Mouse (Mus musculus) heart, embryonic 15.5 days (tissue): ENCODE results near the gene Nacc2. TPM values are rescaled to one million over a fixed set of nuclear protein-coding genes. Genes with fewer than 3 reads are reported as not detected.

ENCODE experiments used
- ATAC-seq: fragments of 200-750 bp; cut with Nextera tagmentation; replicated peaks from 2 replicates; pipeline ENCODE4 v1.8.0; 2017; ENCODE audit warnings: low read depth, moderate TSS enrichment; ENCODE audit not compliant: insufficient number of reproducible peaks, insufficient read depth, low FRiP score
- H3K27ac ChIP-seq: fragments of 300-500 bp; sonication (generic); 2 replicates; pipeline ENCODE4 v1.5.1; 2015; ENCODE audit warnings: mild to moderate bottlenecking, inconsistent platforms
- H3K27me3 ChIP-seq: fragments of 300-500 bp; sonication (generic); 2 replicates; pipeline ENCODE4 v1.6.1; 2015; ENCODE audit warnings: inconsistent platforms
- H3K36me3 ChIP-seq: fragments of 300-500 bp; sonication (generic); 2 replicates; pipeline ENCODE4 v1.6.1; 2015; ENCODE audit warnings: mild to moderate bottlenecking, inconsistent platforms
- H3K4me1 ChIP-seq: fragments of 300-500 bp; sonication (generic); replicated peaks from 2 replicates; pipeline ENCODE4 v1.6.1; 2015; ENCODE audit warnings: inconsistent platforms
- H3K4me2 ChIP-seq: fragments of 300-500 bp; sonication (generic); 2 replicates; pipeline ENCODE4 v1.6.1; 2015; ENCODE audit warnings: inconsistent platforms, mild to moderate bottlenecking, moderate library complexity
- H3K4me3 ChIP-seq: fragments of 300-500 bp; sonication (generic); 2 replicates; pipeline ENCODE4 v1.5.1; 2015; ENCODE audit warnings: mild to moderate bottlenecking, inconsistent platforms
- H3K9ac ChIP-seq: fragments of 300-500 bp; sonication (generic); 2 replicates; pipeline ENCODE4 v1.6.1; 2015; ENCODE audit warnings: mild to moderate bottlenecking, inconsistent platforms
- H3K9me3 ChIP-seq: fragments of 300-500 bp; sonication (generic); replicated peaks from 2 replicates; pipeline ENCODE4 v1.6.1; 2016; ENCODE audit warnings: inconsistent platforms
- WGBS: fragments of 180-500 bp; shearing (Covaris S2); methylation state at CpG from one replicate; pipeline ENCODE4 v1.1.7; 2015; ENCODE audit warnings: mixed read lengths; 5-methylcytosine and 5-hydroxymethylcytosine counted together
- polyA plus RNA-seq: library from polyadenylated mRNA; unstranded; fragments of >200 nt; fragmentation: Nextera tagmentation; extraction: Ambion mirVana; gene quantifications from 2 replicates; pipeline ENCODE4 v1.2.1, GENCODE M21; 2015

The Nacc2 gene
- polyA plus RNA-seq, 1 experiment from 2014 or later: 5.2 TPM

DNA sequence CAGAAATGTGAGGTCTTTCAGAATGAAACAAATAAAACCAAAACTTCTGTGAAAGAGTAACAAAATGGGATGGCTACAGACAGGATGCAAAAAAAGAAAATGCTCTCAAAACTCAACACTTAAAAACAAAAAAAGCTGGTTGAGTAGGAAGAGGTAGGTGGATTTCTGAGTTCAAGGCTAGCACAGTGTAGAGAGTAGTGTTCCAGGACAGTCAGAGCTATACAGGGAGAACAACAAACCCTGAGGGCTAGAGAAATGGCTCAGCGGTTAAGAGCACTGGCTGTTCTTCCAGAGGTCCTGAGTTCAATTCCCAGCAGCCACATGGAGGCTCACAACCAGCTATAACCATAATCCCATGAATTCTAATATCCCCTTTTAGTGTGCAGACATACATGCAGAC, 54.4 kb downstream of the Nacc2 start:
- no peak overlapping the region for H3K27ac ChIP-seq
- no peak for ATAC-seq
- 86% methylated on average over 1 of the region's 1 CpGs for WGBS

GRCm38 (mm10) chr2:26068175-26068574, 54.8 kb downstream of the Nacc2 start:
- no peak overlapping the region for H3K9ac ChIP-seq
- H3K36me3 ChIP-seq: no peaks in the 10 kb centered on the region
- peaks cover 11% of the 10 kb centered on the region for H3K4me1 ChIP-seq
- no peak for ATAC-seq
- H3K27ac ChIP-seq: no peak overlapping the region
- H3K27me3 ChIP-seq: no peaks in the 10 kb centered on the region
- no peaks in the 10 kb centered on the region for H3K9me3 ChIP-seq
- no peak overlapping the region for H3K4me3 ChIP-seq
- WGBS: 69% methylated on average over 7 of the region's 7 CpGs
- H3K4me2 ChIP-seq: no peak overlapping the region

More for the DNA sequence above, 54.4 kb downstream of the Nacc2 start:
- Histone ChIP-seq H3K27me3 (no peaks in the 10 kb centered on the region), H3K4me2 (no peak overlapping the region), H3K36me3 (no peaks in the 10 kb centered on the region), H3K4me3 (no peak overlapping the region), H3K9ac (no peak overlapping the region), H3K9me3 (no peaks in the 10 kb centered on the region), H3K4me1 (peaks cover 11% of the 10 kb centered on the region)

DNA sequence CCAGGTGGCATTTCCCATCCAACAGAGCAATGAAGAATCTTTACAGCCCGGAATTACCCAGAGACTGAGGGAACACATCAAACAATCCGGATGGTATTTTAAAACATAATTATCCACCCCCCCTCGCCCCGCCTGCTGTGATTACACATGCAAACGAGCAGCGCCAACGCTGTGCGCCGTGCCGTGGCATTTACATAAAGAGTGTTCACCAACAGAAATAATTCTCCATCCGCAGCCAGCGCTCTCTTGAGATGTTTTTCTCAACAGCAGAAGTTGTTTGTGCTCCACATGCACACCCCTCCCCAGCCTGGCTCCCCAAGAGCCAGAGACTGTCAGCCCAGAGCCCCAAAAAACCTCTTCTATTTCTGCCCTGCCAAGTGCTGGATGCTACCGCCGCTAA, 56.5 kb downstream of the Nacc2 start:
- Histone ChIP-seq H3K4me2 (no peak overlapping the region), H3K4me1 (peaks cover 11% of the 10 kb centered on the region), H3K9ac (no peak overlapping the region), H3K9me3 (no peaks in the 10 kb centered on the region), H3K27me3 (no peaks in the 10 kb centered on the region), H3K36me3 (no peaks in the 10 kb centered on the region), H3K4me3 (no peak overlapping the region), H3K27ac (no peak overlapping the region)
- 80% methylated on average over 14 of the region's 14 CpGs for WGBS
- ATAC-seq: no peak

GRCm38 (mm10) chr2:26062742-26063427, 60.1 kb downstream of the Nacc2 start:
- WGBS: 70% methylated on average over 13 of the region's 13 CpGs
- no peak overlapping the region for H3K27ac ChIP-seq
- no peak overlapping the region for H3K4me2 ChIP-seq
- H3K27me3 ChIP-seq: no peaks in the 10 kb centered on the region
- no peaks in the 10 kb centered on the region for H3K36me3 ChIP-seq
- H3K9me3 ChIP-seq: no peaks in the 10 kb centered on the region
- no peak overlapping the region for H3K4me3 ChIP-seq
- no peak overlapping the region for H3K9ac ChIP-seq
- no peak for ATAC-seq
- peaks cover 10% of the 10 kb centered on the region for H3K4me1 ChIP-seq

DNA sequence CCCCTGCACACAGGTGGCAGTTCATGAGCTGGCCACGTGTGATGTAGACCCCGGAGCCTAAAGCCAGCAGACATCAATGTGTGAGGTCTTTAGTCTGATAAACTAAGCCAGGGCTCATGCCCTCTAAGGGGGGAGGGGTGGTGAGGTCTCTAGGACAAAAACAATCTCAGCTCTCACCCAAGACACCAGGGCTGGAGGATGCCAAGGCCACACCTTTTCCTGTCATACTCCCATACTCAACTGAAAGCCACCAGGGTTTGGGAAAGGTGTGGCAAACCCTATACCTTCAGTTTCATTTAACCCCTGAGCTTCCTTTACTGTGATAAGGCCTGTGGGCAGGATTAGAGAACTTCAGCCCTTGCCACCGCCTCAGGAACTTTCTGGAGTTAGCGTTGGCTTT, 60.8 kb downstream of the Nacc2 start:
- no peak overlapping the region for H3K9ac ChIP-seq
- H3K9me3 ChIP-seq: no peaks in the 10 kb centered on the region
- peaks cover 6% of the 10 kb centered on the region for H3K4me1 ChIP-seq

DNA sequence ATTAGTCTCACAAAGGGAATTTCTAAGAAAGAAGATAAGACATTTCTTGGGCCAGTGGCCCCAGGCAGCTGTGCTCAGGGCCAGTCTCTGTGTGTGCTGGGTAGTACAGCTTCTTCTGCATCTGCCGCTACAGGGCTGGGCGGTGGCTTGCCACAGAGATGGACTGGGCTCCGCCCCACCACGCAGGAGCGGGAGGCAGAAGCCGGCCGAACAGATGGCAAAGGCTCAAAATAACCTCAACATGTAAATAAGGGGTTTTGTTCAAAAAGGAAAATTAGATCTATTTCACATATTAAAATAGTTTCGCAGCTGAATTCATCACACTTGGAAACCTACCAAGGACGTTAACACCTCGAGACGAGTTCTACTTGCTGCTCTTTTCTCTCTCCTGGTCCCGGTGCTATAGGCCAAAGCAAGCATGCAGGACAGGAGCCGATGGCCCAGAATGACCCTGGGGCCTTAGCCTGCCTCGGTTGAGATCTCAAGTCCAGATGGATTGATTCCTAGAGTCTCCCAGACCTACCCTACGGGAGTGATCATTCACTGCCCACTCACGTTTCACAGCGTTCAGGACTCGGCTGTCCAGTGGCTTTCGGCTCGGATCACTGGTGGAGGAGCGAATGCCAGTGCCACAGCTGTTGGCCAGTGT, 61.9 kb downstream of the Nacc2 start:
- no peak for ATAC-seq
- no peak overlapping the region for H3K9ac ChIP-seq
- H3K4me1 ChIP-seq: no peaks in the 10 kb centered on the region
- H3K4me3 ChIP-seq: no peak overlapping the region
- no peak overlapping the region for H3K27ac ChIP-seq
- no peaks in the 10 kb centered on the region for H3K9me3 ChIP-seq
- whole genome bisulfite sequencing: 73% methylated on average over 21 of the region's 21 CpGs
- H3K27me3 ChIP-seq: no peaks in the 10 kb centered on the region
- no peaks in the 10 kb centered on the region for H3K36me3 ChIP-seq
- H3K4me2 ChIP-seq: no peak overlapping the region

More for the DNA sequence above, 60.8 kb downstream of the Nacc2 start:
- no peak overlapping the region for H3K4me3 ChIP-seq
- H3K27me3 ChIP-seq: no peaks in the 10 kb centered on the region
- no peak overlapping the region for H3K4me2 ChIP-seq
- WGBS: 56% methylated on average over 4 of the region's 4 CpGs
- no peak for ATAC-seq
- H3K36me3 ChIP-seq: no peaks in the 10 kb centered on the region
- no peak overlapping the region for H3K27ac ChIP-seq

GRCm38 (mm10) chr2:26057053-26057452, 66.0 kb downstream of the Nacc2 start:
- H3K9ac ChIP-seq: no peak overlapping the region
- no peak for ATAC-seq
- H3K36me3 ChIP-seq: no peaks in the 10 kb centered on the region
- no peaks in the 10 kb centered on the region for H3K27me3 ChIP-seq
- no peak overlapping the region for H3K27ac ChIP-seq
- no peaks in the 10 kb centered on the region for H3K4me1 ChIP-seq
- 85% methylated on average over 7 of the region's 7 CpGs for WGBS
- no peak overlapping the region for H3K4me3 ChIP-seq
- no peaks in the 10 kb centered on the region for H3K9me3 ChIP-seq
- no peak overlapping the region for H3K4me2 ChIP-seq

DNA sequence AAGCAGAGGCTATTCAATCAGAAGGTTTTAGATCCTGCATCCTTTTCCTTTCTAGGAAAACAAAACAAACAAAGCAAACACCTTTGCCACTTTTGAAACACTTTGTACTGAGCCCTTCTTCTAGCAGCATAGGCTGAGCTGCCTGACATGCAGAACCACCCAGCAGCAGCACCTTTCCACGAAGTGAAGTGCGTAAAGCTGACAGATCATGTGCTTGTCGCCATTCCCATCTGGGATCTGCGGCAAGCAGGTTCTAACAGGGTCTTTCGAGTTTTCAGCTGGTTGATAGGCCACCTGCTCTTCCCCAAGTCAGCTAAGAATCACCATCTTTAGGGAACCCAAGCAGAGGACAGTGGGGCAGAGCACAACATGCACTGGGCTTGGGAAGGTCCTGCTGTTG, 66.8 kb downstream of the Nacc2 start:
- no peaks in the 10 kb centered on the region for H3K36me3 ChIP-seq
- no peaks in the 10 kb centered on the region for H3K27me3 ChIP-seq
- no peak for ATAC-seq
- H3K4me3 ChIP-seq: no peak overlapping the region
- no peak overlapping the region for H3K27ac ChIP-seq
- no peaks in the 10 kb centered on the region for H3K4me1 ChIP-seq
- no peaks in the 10 kb centered on the region for H3K9me3 ChIP-seq
- H3K9ac ChIP-seq: no peak overlapping the region
- no peak overlapping the region for H3K4me2 ChIP-seq
- WGBS: 70% methylated on average over 5 of the region's 5 CpGs

GRCm38 (mm10) chr2:26055747-26056102, 67.3 kb downstream of the Nacc2 start:
- no peak overlapping the region for H3K4me3 ChIP-seq
- no peaks in the 10 kb centered on the region for H3K27me3 ChIP-seq
- no peaks in the 10 kb centered on the region for H3K9me3 ChIP-seq
- 70% methylated on average over 2 of the region's 2 CpGs for WGBS
- H3K27ac ChIP-seq: no peak overlapping the region
- ATAC-seq: no peak
- no peaks in the 10 kb centered on the region for H3K36me3 ChIP-seq
- no peak overlapping the region for H3K9ac ChIP-seq
- no peak overlapping the region for H3K4me2 ChIP-seq
- no peaks in the 10 kb centered on the region for H3K4me1 ChIP-seq

DNA sequence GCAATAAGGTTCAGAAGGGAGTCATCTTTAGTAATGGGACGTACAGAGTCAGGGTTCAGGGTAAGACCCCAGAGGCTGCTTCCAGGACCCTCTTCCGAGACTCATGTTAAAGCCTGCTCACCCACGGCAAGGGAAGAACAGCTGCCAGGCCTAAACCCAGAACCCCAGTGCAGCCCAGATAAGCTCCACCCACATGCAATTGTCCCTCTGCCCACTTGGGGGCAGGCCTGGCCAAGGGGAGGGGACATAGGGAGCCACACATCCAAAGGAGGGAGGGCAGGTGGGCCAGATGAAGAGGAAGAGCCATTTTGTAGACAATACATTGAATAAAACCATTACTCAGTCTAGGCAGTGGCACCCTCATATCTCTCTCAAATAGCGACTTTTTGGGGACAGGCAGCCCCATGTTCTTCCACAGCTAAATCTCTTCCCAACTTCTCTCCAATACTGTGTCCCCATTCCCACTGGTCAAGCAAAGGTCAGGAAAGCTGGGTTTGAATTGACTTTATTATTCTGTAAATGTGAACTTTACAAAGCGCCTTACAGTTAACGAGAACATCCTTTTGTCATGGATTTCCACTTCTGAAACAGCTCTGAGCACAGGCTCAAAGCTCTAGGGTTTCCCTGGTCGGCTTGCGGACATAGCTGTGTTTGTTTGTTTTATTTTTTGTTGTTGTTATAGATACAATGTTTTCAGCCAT, 67.8 kb downstream of the Nacc2 start:
- Histone ChIP-seq H3K9me3 (no peaks in the 10 kb centered on the region), H3K27ac (no peak overlapping the region), H3K27me3 (no peaks in the 10 kb centered on the region), H3K9ac (no peak overlapping the region), H3K4me1 (no peaks in the 10 kb centered on the region), H3K4me2 (no peak overlapping the region), H3K36me3 (no peaks in the 10 kb centered on the region), H3K4me3 (no peak overlapping the region)
- 46% methylated on average over 8 of the region's 8 CpGs for WGBS
- ATAC-seq: no peak

- no peak for ATAC-seq
- Histone ChIP-seq H3K4me1 (no peaks in the 10 kb centered on the region), H3K9ac (no peak overlapping the region), H3K4me3 (no peak overlapping the region), H3K4me2 (no peak overlapping the region), H3K27me3 (no peaks in the 10 kb centered on the region), H3K9me3 (no peaks in the 10 kb centered on the region), H3K27ac (no peak overlapping the region), H3K36me3 (no peaks in the 10 kb centered on the region)
- 25% methylated on average over 4 of the region's 4 CpGs for WGBS
Observed at GRCm38 (mm10) chr2:26052806-26053205, 70.2 kb downstream of the Nacc2 start.
